Mouse (Mus musculus): ENCODE data around the gene Pcnt. TPM values are rescaled to one million over a fixed set of nuclear protein-coding genes. Genes with fewer than 3 reads are reported as not detected.
A peak's percentile ranks its signal among the peaks of the same experiment; 100 is the strongest.

Pcnt gene
- polyA plus RNA-seq, 1 experiment from 2014 or later: 8.8 TPM

DNA sequence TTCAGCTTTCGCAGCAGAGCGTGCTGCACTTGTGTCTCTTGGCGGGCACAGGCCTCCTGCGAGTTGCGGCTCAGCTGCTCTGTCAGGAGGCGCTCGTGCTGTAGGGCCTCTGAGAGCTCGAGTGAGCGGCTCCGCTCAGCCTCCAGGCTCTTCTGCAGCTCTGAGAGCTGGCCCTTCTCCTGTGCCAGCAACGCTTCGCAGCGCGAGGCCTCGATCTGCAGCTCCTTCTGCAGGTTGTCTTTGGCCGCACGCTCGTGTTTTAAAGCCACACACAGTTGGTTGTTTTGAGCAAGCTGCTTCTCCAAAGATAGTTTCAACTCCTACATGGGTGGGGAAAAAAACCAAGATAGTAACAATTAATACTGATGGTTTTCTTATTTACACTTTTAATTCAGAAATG, 67.6 kb downstream of the Pcnt start:
- no peaks in the 10 kb centered on the region for H3K4me1 ChIP-seq
- H3K9me3 ChIP-seq: no peaks in the 10 kb centered on the region
- no peak overlapping the region for H3K4me2 ChIP-seq
- no peak overlapping the region for H3K9ac ChIP-seq
- peaks cover 29% of the 10 kb centered on the region for H3K36me3 ChIP-seq (replicated peaks)
- ATAC-seq (replicated peaks): no peak
- no peak overlapping the region for H3K27ac ChIP-seq
- 93% methylated on average over 18 of the region's 18 CpGs for WGBS
- H3K27me3 ChIP-seq (replicated peaks): no peaks in the 10 kb centered on the region
- no peak overlapping the region for H3K4me3 ChIP-seq

DNA sequence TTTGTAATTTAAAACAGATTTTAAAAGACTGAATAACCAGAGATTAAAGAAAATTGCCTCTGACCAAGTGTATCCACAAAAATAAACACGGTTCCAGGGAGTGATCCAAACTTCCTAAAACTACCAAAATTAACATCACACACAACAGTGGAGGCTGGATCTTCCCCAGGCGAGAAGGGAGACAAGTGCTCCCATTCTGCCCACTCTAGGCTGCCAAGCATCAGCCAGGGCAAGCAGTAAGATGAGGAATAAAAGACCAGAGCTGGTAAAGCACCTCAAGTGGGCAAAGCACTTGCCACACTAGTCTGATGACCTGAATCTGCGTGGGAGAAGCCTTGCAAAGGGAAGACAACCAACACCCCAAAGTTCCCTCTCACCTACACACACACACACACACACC, 70.8 kb downstream of the Pcnt start:
- Histone ChIP-seq H3K9me3 (no peaks in the 10 kb centered on the region), H3K27me3 (replicated peaks) (no peaks in the 10 kb centered on the region), H3K4me1 (no peaks in the 10 kb centered on the region), H3K9ac (no peak overlapping the region), H3K27ac (no peak overlapping the region), H3K36me3 (replicated peaks) (peaks cover 36% of the 10 kb centered on the region), H3K4me2 (no peak overlapping the region), H3K4me3 (no peak overlapping the region)
- 77% methylated on average over 3 of the region's 3 CpGs for WGBS
- no peak for ATAC-seq (replicated peaks)

DNA sequence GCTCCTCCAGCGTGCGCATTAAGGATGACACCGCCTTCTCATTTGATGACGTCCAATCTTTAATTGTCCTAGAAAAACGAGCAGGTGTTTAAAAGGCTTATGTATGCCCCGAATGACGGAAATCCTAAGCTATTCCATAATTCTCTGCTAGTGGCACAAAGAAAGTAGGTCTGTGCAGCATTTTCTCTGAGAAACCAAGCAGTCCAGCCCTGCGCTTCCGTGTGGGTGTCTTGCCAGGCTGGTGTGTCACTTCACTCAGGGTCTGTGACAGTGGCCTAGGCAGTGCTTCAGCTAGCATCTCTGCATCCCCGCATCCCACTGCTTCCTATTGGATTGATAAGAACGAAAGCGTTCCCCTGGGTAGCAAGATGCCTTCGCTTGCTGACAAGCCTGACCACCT, 73.8 kb downstream of the Pcnt start:
- no peak overlapping the region for H3K27ac ChIP-seq
- H3K4me1 ChIP-seq: no peaks in the 10 kb centered on the region
- WGBS: 93% methylated on average over 13 of the region's 13 CpGs
- peaks cover 21% of the 10 kb centered on the region; the same call in 1 of the 2 replicates for H3K36me3 ChIP-seq (replicated peaks)
- no peak for ATAC-seq (replicated peaks)
- no peak overlapping the region for H3K4me3 ChIP-seq
- no peaks in the 10 kb centered on the region for H3K27me3 ChIP-seq (replicated peaks)
- no peaks in the 10 kb centered on the region for H3K9me3 ChIP-seq
- no peak overlapping the region for H3K4me2 ChIP-seq
- H3K9ac ChIP-seq: no peak overlapping the region

DNA sequence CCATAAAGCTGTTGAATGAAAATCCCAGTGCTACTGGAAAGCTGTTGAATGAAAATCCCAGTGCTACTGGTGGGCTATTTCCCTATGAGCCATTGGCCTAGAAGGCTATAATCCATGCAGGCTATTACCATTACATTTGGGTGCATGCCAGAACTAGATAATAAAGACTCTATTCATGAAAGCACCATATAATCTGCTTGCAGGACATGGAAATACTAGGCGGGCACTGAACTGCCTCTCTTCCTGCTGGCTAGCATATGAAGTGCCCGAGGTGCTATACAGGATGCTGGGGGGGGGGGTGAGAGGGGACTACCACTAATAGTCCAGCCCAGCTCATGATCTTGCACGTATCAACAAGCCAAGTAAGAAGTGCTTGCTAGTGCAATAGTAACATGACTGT, 79.4 kb downstream of the Pcnt start:
- 37% methylated on average over 3 of the region's 3 CpGs for WGBS
- no peak for ATAC-seq (replicated peaks)
- peaks cover 7% of the 10 kb centered on the region; the same call in 1 of the 2 replicates for H3K36me3 ChIP-seq (replicated peaks)
- no peak overlapping the region for H3K27ac ChIP-seq
- H3K27me3 ChIP-seq (replicated peaks): no peaks in the 10 kb centered on the region
- H3K4me3 ChIP-seq: no peak overlapping the region
- H3K4me1 ChIP-seq: no peaks in the 10 kb centered on the region
- no peak overlapping the region for H3K4me2 ChIP-seq
- no peak overlapping the region for H3K9ac ChIP-seq
- no peaks in the 10 kb centered on the region for H3K9me3 ChIP-seq

DNA sequence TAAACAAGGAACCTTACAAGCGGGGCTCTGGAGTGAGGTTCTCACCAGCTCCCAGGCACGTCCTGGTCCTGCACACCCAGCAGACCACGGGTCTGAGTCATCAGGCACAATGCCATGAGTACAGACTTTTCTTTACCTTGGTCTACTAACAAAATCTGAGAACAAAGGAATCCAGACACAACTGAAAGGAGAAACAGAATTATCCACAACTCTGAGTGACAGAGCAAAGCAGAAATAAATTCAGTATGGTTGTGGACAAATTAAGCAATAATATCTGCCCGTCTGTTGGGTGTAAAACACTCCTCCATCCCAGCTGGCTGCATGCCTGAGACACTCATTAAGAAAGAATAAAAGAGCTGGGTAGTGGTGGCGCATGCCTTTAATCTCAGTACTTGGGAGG, 84.1 kb downstream of the Pcnt start:
- Histone ChIP-seq H3K27ac (no peak overlapping the region), H3K4me2 (no peak overlapping the region), H3K9me3 (no peaks in the 10 kb centered on the region), H3K4me1 (no peaks in the 10 kb centered on the region), H3K36me3 (replicated peaks) (peaks cover 9% of the 10 kb centered on the region; the same call in 1 of the 2 replicates), H3K9ac (no peak overlapping the region), H3K27me3 (replicated peaks) (no peaks in the 10 kb centered on the region), H3K4me3 (no peak overlapping the region)
- WGBS: 81% methylated on average over 5 of the region's 5 CpGs
- no peak for ATAC-seq (replicated peaks)

DNA sequence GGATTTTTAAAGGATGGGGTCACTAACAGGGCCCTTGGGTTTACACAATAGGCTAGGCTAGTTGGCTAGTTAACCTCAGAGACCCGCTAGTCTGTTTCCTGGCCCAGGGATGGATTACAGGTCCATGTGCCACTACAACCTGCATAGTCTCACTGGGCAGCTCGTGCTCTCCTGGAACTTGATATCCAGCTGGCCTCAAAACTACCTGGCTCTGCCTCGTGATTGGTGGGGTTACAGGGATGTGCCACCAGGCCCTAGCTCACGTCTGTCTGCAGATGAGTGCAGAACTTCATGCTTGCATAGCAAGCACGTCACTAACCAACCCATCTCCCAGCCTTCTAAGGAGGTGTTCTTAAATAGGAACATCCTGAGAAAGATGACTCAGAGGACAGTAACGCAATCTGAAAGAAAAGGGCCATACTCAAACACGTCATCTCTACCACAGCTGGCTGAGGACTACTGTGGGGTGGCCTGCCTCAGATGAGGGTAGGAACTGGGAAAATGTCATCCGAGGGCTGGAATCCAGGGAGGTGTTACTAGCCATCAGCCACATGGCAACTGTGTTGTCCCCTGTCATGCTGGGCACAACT, 85.2 kb downstream of the Pcnt start:
- no peaks in the 10 kb centered on the region for H3K27me3 ChIP-seq (replicated peaks)
- no peaks in the 10 kb centered on the region for H3K4me1 ChIP-seq
- H3K27ac ChIP-seq: no peak overlapping the region
- WGBS: 94% methylated on average over 8 of the region's 8 CpGs
- H3K36me3 ChIP-seq (replicated peaks): peaks cover 16% of the 10 kb centered on the region; the same call in 1 of the 2 replicates
- H3K4me2 ChIP-seq: no peak overlapping the region
- ATAC-seq (replicated peaks): no peak
- no peak overlapping the region for H3K9ac ChIP-seq
- H3K4me3 ChIP-seq: no peak overlapping the region
- H3K9me3 ChIP-seq: no peaks in the 10 kb centered on the region

DNA sequence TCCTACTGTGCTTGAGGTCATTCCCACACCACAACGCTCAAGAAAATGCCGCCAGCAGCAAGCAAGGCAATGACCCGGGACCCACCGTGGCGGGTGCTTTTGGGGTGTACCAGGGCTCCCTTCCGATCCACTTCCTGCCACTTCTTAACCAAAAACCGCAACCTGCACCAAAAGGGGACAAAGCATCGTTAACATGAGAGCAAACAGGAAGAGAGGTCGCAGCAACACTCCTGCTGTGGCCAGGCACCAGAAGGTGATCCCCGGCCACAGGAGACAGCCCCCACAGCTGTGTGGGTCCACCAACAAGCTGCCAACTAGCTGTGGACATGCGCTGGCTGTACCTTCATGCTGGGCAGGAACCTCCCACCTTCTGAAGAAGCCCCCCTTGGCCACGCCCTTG, 87.6 kb downstream of the Pcnt start:
- Histone ChIP-seq H3K4me3 (no peak overlapping the region), H3K4me2 (no peak overlapping the region), H3K27ac (no peak overlapping the region), H3K4me1 (no peaks in the 10 kb centered on the region), H3K36me3 (replicated peaks) (peaks cover 17% of the 10 kb centered on the region; the same call in 1 of the 2 replicates), H3K27me3 (replicated peaks) (no peaks in the 10 kb centered on the region), H3K9ac (no peak overlapping the region), H3K9me3 (no peaks in the 10 kb centered on the region)
- 93% methylated on average over 12 of the region's 12 CpGs for WGBS
- no peak for ATAC-seq (replicated peaks)

DNA sequence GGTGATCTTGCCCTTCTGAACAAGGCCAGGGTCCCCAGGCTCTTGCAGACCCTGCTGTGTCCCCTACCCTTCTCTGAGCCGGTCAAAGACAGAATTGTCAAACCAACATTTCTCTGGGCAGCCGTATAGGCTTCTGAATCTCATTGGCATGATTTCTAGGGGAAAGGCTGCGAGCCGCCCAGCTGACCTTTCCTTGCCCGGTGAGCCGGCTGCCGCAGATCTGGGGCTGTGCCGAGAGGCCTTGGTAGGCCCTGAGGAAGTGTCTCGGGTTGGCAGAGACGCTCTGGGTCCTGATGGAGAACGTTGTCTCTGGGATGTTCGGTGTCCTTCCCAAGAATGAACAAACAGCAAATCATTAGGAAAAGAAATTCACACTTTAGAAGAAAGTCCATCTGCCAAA, 88.6 kb downstream of the Pcnt start:
- Histone ChIP-seq H3K4me2 (no peak overlapping the region), H3K27me3 (replicated peaks) (no peaks in the 10 kb centered on the region), H3K27ac (no peak overlapping the region), H3K9ac (no peak overlapping the region), H3K4me1 (no peaks in the 10 kb centered on the region), H3K9me3 (no peaks in the 10 kb centered on the region), H3K4me3 (no peak overlapping the region), H3K36me3 (replicated peaks) (peaks cover 17% of the 10 kb centered on the region; the same call in 1 of the 2 replicates)
- WGBS: 97% methylated on average over 12 of the region's 12 CpGs
- ATAC-seq (replicated peaks): no peak

DNA sequence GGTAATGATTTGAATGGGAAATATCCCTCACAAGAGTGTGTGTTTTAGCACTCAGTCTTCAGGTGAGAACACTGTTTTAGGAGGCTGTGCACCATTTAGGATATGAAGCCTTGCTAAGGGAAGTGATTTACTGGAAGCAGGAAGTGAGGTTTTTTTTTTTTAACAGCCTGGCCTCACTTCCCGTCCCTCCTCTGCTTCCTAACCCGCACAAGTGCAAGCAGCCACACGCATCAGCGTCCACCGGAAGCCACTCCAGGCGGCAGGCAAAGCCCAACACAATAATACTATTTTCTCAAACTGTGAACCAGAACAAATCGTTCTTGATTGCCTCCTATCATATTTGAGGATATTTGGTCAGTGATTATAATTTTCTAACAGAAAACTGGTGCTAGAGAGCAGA, 90.6 kb downstream of the Pcnt start:
- whole genome bisulfite sequencing: 90% methylated on average over 7 of the region's 7 CpGs
- Histone ChIP-seq H3K9ac (no peak overlapping the region), H3K27ac (no peak overlapping the region), H3K4me1 (no peaks in the 10 kb centered on the region), H3K4me3 (no peak overlapping the region), H3K27me3 (replicated peaks) (no peaks in the 10 kb centered on the region), H3K9me3 (no peaks in the 10 kb centered on the region), H3K36me3 (replicated peaks) (peaks cover 17% of the 10 kb centered on the region; the same call in 1 of the 2 replicates), H3K4me2 (no peak overlapping the region)
- ATAC-seq (replicated peaks): no peak

DNA sequence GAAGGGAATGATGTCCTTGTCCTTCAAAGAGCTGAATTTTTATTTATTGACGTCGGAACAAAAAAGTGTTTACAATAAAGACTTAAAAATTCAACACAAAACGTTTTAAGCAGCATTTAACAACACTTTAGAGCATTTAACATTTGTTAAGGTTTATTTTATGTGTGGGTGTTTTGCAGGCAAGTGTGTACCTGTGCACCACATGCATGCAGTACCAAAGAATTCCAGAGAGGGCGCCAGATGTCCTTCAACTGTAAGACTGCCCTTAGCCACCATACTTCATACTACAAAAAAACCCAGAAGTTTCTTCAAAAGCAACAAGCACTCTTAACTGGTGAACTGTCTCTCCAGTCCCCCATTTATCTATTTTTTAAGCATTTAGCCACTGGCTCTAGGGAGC, 96.0 kb downstream of the Pcnt start:
- WGBS: 10% methylated on average over 4 of the region's 4 CpGs
- Histone ChIP-seq H3K4me1 (peaks cover 24% of the 10 kb centered on the region), H3K36me3 (replicated peaks) (no peaks in the 10 kb centered on the region; the same call in 1 of the 2 replicates), H3K9ac (no peak overlapping the region), H3K27me3 (replicated peaks) (no peaks in the 10 kb centered on the region), H3K9me3 (no peaks in the 10 kb centered on the region), H3K4me3 (no peak overlapping the region), H3K27ac (no peak overlapping the region), H3K4me2 (peak overlapping the region; percentile 85)
- ATAC-seq (replicated peaks): no peak

DNA sequence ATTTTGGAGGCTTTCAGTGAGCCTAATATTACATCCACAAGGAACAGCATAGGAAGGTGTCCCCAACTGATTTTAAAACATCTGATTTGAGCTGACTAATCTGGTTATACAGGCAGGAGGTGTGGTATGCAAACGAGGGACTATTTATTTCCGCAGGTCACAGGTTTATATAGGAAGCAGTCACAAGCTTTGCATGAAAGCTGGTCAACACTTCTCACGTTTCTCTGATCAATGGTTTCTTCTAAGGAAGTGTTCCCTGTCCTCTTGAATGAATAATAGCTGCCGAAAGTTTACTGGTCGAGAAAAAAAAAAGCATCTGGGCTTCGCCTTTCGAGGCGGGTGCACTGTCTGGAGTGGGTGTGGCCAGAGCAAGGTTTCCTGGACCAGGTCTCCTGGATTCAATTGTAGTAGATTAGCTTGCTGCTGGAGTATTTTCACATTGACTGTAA, 96.5 kb downstream of the Pcnt start:
- Histone ChIP-seq H3K4me3 (peak overlapping the region; percentile 77), H3K9ac (no peak overlapping the region; the same call in 1 of the 2 replicates), H3K9me3 (no peaks in the 10 kb centered on the region), H3K36me3 (replicated peaks) (no peaks in the 10 kb centered on the region; the same call in 1 of the 2 replicates), H3K4me2 (peak overlapping the region; percentile 85), H3K4me1 (peaks cover 24% of the 10 kb centered on the region), H3K27ac (no peak overlapping the region), H3K27me3 (replicated peaks) (no peaks in the 10 kb centered on the region)
- 0 out of 2 replicates have a peak, but pooled peaks have one; percentile 0 for ATAC-seq (replicated peaks)
- WGBS: 24% methylated on average over 8 of the region's 8 CpGs

DNA sequence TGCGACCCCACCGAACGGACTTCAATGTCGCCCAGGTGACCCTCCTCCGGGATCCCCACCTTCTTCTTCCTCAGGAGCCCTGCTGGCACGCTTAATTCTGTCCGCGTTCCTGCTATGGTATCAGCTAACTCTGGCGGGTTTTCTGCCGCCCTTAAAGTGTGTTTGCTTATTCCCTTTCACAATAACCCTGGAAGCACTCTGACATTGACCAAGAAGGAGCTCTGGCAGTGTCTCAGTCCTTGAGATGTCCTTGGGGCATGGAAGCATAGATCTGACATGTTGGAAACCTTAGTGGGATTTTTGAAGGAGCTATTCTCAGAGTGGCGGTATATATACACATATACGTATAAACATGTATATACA, 97.1 kb downstream of the Pcnt start:
- 4% methylated on average over 12 of the region's 12 CpGs for WGBS

More for the DNA sequence above, 97.1 kb downstream of the Pcnt start:
- peaks cover 24% of the 10 kb centered on the region for H3K4me1 ChIP-seq
- peak overlapping the region; percentile 85 for H3K4me2 ChIP-seq
- H3K27ac ChIP-seq: peak overlapping the region; percentile 90
- H3K9ac ChIP-seq: peak overlapping the region; percentile 94; the same call in 1 of the 2 replicates
- no peaks in the 10 kb centered on the region for H3K9me3 ChIP-seq
- H3K36me3 ChIP-seq (replicated peaks): no peaks in the 10 kb centered on the region
- H3K27me3 ChIP-seq (replicated peaks): no peaks in the 10 kb centered on the region
- peak; percentile 40; the same call in 1 of the 2 replicates for ATAC-seq (replicated peaks)
- peak overlapping the region; percentile 77 for H3K4me3 ChIP-seq
